Mouse (Mus musculus) neural tube, embryonic 11.5 days (tissue): Measurements from ENCODE around the gene Vkorc1l1. TPM values are rescaled to one million over a fixed set of nuclear protein-coding genes. Genes with fewer than 3 reads are reported as not detected.

Source experiments
- ATAC-seq: fragments of 200-750 bp; cut with Nextera tagmentation; 2 replicates; pipeline ENCODE4 v1.8.0; 2017; ENCODE audit warnings: moderate number of reproducible peaks, mild to moderate bottlenecking, moderate TSS enrichment, moderate library complexity; ENCODE audit not compliant: insufficient read depth, low FRiP score, low TSS enrichment
- DNase-seq: peaks from one replicate; pipeline ENCODE4 v3.0.0-alpha.2; 2015; ENCODE audit warnings: low spot score
- H3K27ac ChIP-seq: fragments of 300-500 bp; sonication (generic); 2 replicates; pipeline ENCODE4 v1.5.1; 2014; ENCODE audit warnings: low read depth, mild to moderate bottlenecking, low read length
- H3K27me3 ChIP-seq: fragments of 300-500 bp; sonication (generic); 2 replicates; pipeline ENCODE4 v1.6.1; 2014; ENCODE audit warnings: mild to moderate bottlenecking, low read length, mixed read lengths; ENCODE audit not compliant: control insufficient read depth, insufficient read depth
- H3K36me3 ChIP-seq: fragments of 300-500 bp; sonication (generic); 2 replicates; pipeline ENCODE4 v1.6.1; 2014; ENCODE audit warnings: mild to moderate bottlenecking, low read length, moderate library complexity, mixed read lengths; ENCODE audit not compliant: control insufficient read depth, insufficient read depth
- H3K4me1 ChIP-seq: fragments of 300-500 bp; sonication (generic); 2 replicates; pipeline ENCODE4 v1.6.1; 2014; ENCODE audit warnings: low read length, mixed read lengths; ENCODE audit not compliant: control insufficient read depth, insufficient read depth
- H3K4me2 ChIP-seq: fragments of 300-500 bp; sonication (generic); 2 replicates; pipeline ENCODE4 v1.6.1; 2014; ENCODE audit warnings: low read depth, mild to moderate bottlenecking, moderate library complexity
- H3K4me3 ChIP-seq: fragments of 300-500 bp; sonication (generic); 2 replicates; pipeline ENCODE4 v1.5.1; 2014; ENCODE audit warnings: low read depth, low read length
- H3K9ac ChIP-seq: fragments of 300-500 bp; sonication (generic); 2 replicates; pipeline ENCODE4 v1.6.1; 2014; ENCODE audit warnings: mild to moderate bottlenecking, low read length
- H3K9me3 ChIP-seq: fragments of 300-500 bp; sonication (generic); 2 replicates; pipeline ENCODE4 v1.6.1; 2016; ENCODE audit warnings: low read length; ENCODE audit not compliant: control insufficient read depth
- WGBS: fragments of 180-500 bp; shearing (Covaris S2); extraction: QIAGEN DNeasy Blood & Tissue Kit; methylation state at CpG from one replicate; pipeline ENCODE4 v1.1.7; 2014; 5-methylcytosine and 5-hydroxymethylcytosine counted together
- polyA plus RNA-seq: library from polyadenylated mRNA; unstranded; fragments of >200 nt; fragmentation: Nextera tagmentation; extraction: Ambion mirVana; gene quantifications from 2 replicates; pipeline ENCODE4 v1.2.1, GENCODE M21; 2014

Vkorc1l1 gene
- polyA plus RNA-seq, 1 experiment from 2014 or later: 32.2 TPM

- no peaks in the 10 kb centered on the region for H3K27me3 ChIP-seq
- ATAC-seq (no peak), DNase-seq (no peak)
- H3K27ac ChIP-seq: no peak overlapping the region
- no peaks in the 10 kb centered on the region for H3K9me3 ChIP-seq
- H3K4me2 ChIP-seq: no peak overlapping the region
- H3K9ac ChIP-seq: no peak overlapping the region
- H3K4me1 ChIP-seq: peaks cover 2% of the 10 kb centered on the region; the same call in 1 of the 2 replicates
- 94% methylated on average over 19 of the region's 19 CpGs for WGBS
- no peaks in the 10 kb centered on the region for H3K36me3 ChIP-seq
- H3K4me3 ChIP-seq: no peak overlapping the region
Measured at GRCm38 (mm10) chr5:130031410-130032390, 89.9 kb downstream of the Vkorc1l1 start.

GRCm38 (mm10) chr5:130033869-130034268, 92.1 kb downstream of the Vkorc1l1 start:
- H3K4me1 ChIP-seq: peaks cover 2% of the 10 kb centered on the region; the same call in 1 of the 2 replicates
- H3K4me3 ChIP-seq: no peak overlapping the region
- H3K9me3 ChIP-seq: no peaks in the 10 kb centered on the region
- DNase-seq (no peak), ATAC-seq (no peak)
- WGBS: 88% methylated on average over 2 of the region's 2 CpGs
- H3K4me2 ChIP-seq: no peak overlapping the region
- peaks cover 5% of the 10 kb centered on the region; the same call in 1 of the 2 replicates for H3K36me3 ChIP-seq
- no peak overlapping the region for H3K9ac ChIP-seq
- no peaks in the 10 kb centered on the region for H3K27me3 ChIP-seq
- no peak overlapping the region for H3K27ac ChIP-seq

Other genes starting within 250 kb of the Vkorc1l1 start
- gene Sept14, start 233.5 kb upstream of the Vkorc1l1 start, polyA plus RNA-seq: not detected in 2 replicates
- gene Mrps17, start 226.5 kb upstream of the Vkorc1l1 start, polyA plus RNA-seq: 160 and 178 TPM in 2 replicates
- 73.7 and 73.8 TPM in 2 replicates for gene Nipsnap2, start 216.9 kb upstream of the Vkorc1l1 start, polyA plus RNA-seq
- gene Psph, start 154.5 kb upstream of the Vkorc1l1 start, polyA plus RNA-seq: 37.5 and 37.8 TPM in 2 replicates
- gene Sumf2, start 95.0 kb upstream of the Vkorc1l1 start, polyA plus RNA-seq: 44.0 and 48.5 TPM in 2 replicates
- gene Chchd2, start 54.5 kb upstream of the Vkorc1l1 start, polyA plus RNA-seq: 988 and 1,013 TPM in 2 replicates
- gene Zbed5, start 46.2 kb upstream of the Vkorc1l1 start, polyA plus RNA-seq: 8.8 and 10.0 TPM in 2 replicates
- gene Phkg1, start 43.4 kb upstream of the Vkorc1l1 start, polyA plus RNA-seq: 0.24 TPM in 1 of 2 replicates, not detected in the other
- gene Nupr1l, start 33.4 kb upstream of the Vkorc1l1 start, polyA plus RNA-seq: 2.3 and 2.9 TPM in 2 replicates
- 35.1 and 35.9 TPM in 2 replicates for gene Gusb, start 61.1 kb downstream of the Vkorc1l1 start, polyA plus RNA-seq
- gene Asl, start 87.3 kb downstream of the Vkorc1l1 start, polyA plus RNA-seq: 30.8 and 32.2 TPM in 2 replicates
- gene Crcp, start 87.3 kb downstream of the Vkorc1l1 start, polyA plus RNA-seq: 38.6 and 43.2 TPM in 2 replicates
- gene Tpst1, start 131.4 kb downstream of the Vkorc1l1 start, polyA plus RNA-seq: 57.0 and 63.1 TPM in 2 replicates
- gene Kctd7, start 202.9 kb downstream of the Vkorc1l1 start, polyA plus RNA-seq: 7.2 and 8.3 TPM in 2 replicates
- 25.4 and 27.8 TPM in 2 replicates for gene Rabgef1, start 229.8 kb downstream of the Vkorc1l1 start, polyA plus RNA-seq